Mouse (Mus musculus) yolk sac, embryonic 10.5 days (tissue): ENCODE measurements around the gene Lrch4.

Experiments
- DNase-seq: peaks from one replicate; pipeline ENCODE4 v3.0.0-alpha.2; 2017; ENCODE audit warnings: low spot score

Gene Lrch4

GRCm38 (mm10) chr5:137652474-137652873 lies 23.6 kb downstream of the Lrch4 start:
- no peak for DNase-seq

- no peak for DNase-seq
Measured at GRCm38 (mm10) chr5:137653366-137653765, 24.4 kb downstream of the Lrch4 start.

GRCm38 (mm10) chr5:137654746-137655145 lies 25.8 kb downstream of the Lrch4 start:
- DNase-seq = no peak

GRCm38 (mm10) chr5:137656977-137657376 lies 28.1 kb downstream of the Lrch4 start:
- DNase-seq = peak; percentile 45

- no peak for DNase-seq
Measured at GRCm38 (mm10) chr5:137660064-137660688, 31.3 kb downstream of the Lrch4 start.

- DNase-seq = no peak
Measured at GRCm38 (mm10) chr5:137663057-137663456, 34.1 kb downstream of the Lrch4 start.

GRCm38 (mm10) chr5:137668971-137669370 lies 40.0 kb downstream of the Lrch4 start:
- no peak for DNase-seq

GRCm38 (mm10) chr5:137670240-137670639 lies 41.3 kb downstream of the Lrch4 start:
- no peak for DNase-seq

- peak; percentile 73 for DNase-seq
Measured at GRCm38 (mm10) chr5:137671443-137672240, 42.7 kb downstream of the Lrch4 start.

GRCm38 (mm10) chr5:137672361-137672760 lies 43.4 kb downstream of the Lrch4 start:
- DNase-seq = no peak

- DNase-seq = no peak
Measured at GRCm38 (mm10) chr5:137673015-137673414, 44.1 kb downstream of the Lrch4 start.

GRCm38 (mm10) chr5:137674786-137675185 lies 45.9 kb downstream of the Lrch4 start:
- DNase-seq = no peak

- no peak for DNase-seq
Measured at GRCm38 (mm10) chr5:137677859-137678258, 48.9 kb downstream of the Lrch4 start.

- DNase-seq = peak; percentile 36
Measured at GRCm38 (mm10) chr5:137678736-137679135, 49.8 kb downstream of the Lrch4 start.

- DNase-seq = no peak
Measured at GRCm38 (mm10) chr5:137679726-137680125, 50.8 kb downstream of the Lrch4 start.

GRCm38 (mm10) chr5:137682526-137682925 lies 53.6 kb downstream of the Lrch4 start:
- DNase-seq = no peak

- peak; percentile 40 for DNase-seq
Measured at GRCm38 (mm10) chr5:137683388-137684293, 54.7 kb downstream of the Lrch4 start.

GRCm38 (mm10) chr5:137684294-137685123 lies 55.6 kb downstream of the Lrch4 start, which contains the start of gene Agfg2:
TSS of gene Agfg2 (minus strand) at chr5:137684726.
- peak; percentile 99 for DNase-seq

- no peak for DNase-seq
Measured at GRCm38 (mm10) chr5:137685653-137686052, 56.7 kb downstream of the Lrch4 start.

GRCm38 (mm10) chr5:137686127-137686790 lies 57.3 kb downstream of the Lrch4 start:
- DNase-seq = peak; percentile 49

GRCm38 (mm10) chr5:137689974-137690373 lies 61.1 kb downstream of the Lrch4 start:
- no peak for DNase-seq
